Mouse (Mus musculus) erythroblast, adult 5-6 weeks (primary cell): ENCODE results near the gene Gen1. TPM values are rescaled to one million over a fixed set of nuclear protein-coding genes. Genes with fewer than 3 reads are reported as not detected.

Experiments used
- ATAC-seq: replicated peaks from 2 replicates; pipeline ENCODE4 v1.8.0; 2016; ENCODE audit warnings: moderate number of reproducible peaks, mild to moderate bottlenecking, moderate TSS enrichment, inconsistent platforms; ENCODE audit not compliant: poor library complexity, low FRiP score, severe bottlenecking
- total RNA-seq, 2 experiments: library from RNA; stranded (forward) in 1 of 2; stranded (reverse) in 1 of 2; fragments of 150-400 nt in 1 of 2; fragments of 200-764, 138-1000 nt in 1 of 2; gene quantifications; 2 replicates each; pipeline versions ENCODE4 v1.2.3 to v1.2.4; 2015 to 2017; ENCODE audit warnings: low replicate concordance in 2 of 2

Gen1 gene
- 16.5 and 17.9 TPM in 2 replicates for total RNA-seq (2015; ENCODE audit: low replicate concordance)
- total RNA-seq (2017; ENCODE audit: low replicate concordance), result 38.1 and 55.8 TPM in 2 replicates

GRCm38 (mm10) chr12:11265382-11266281 lies at the start of gene Gen1, which contains the start of gene Smc6:
TSS of gene Gen1 (minus strand) at chr12:11265801.
TSS of gene Smc6 (plus strand) at chr12:11265886.
- ATAC-seq, result peak; percentile 91

DNA sequence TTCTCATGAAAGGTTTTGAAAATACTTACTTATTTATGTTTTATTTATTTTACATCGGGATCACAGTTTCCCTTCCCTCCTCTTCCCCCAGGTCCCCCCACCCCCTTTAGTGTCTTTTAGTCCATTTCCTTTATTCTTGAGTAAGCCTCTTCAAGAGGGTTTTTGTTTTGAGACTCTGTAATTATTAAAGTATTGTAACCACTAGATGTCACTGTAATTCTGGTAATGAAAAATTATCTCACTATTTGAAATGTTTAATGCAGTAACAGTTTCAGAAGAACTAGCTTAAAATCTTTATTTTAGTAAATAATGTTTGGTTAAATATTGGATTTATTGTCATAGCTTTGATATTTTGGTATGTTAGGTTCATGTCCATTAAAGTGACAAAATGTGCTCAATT lies 48.2 kb upstream of the Gen1 start:
- ATAC-seq, result no peak

- no peak for ATAC-seq
These were observed 45.5 kb upstream of the Gen1 start for GRCm38 (mm10) chr12:11311106-11311505.

GRCm38 (mm10) chr12:11306753-11307645 lies 41.4 kb upstream of the Gen1 start:
- no peak for ATAC-seq

DNA sequence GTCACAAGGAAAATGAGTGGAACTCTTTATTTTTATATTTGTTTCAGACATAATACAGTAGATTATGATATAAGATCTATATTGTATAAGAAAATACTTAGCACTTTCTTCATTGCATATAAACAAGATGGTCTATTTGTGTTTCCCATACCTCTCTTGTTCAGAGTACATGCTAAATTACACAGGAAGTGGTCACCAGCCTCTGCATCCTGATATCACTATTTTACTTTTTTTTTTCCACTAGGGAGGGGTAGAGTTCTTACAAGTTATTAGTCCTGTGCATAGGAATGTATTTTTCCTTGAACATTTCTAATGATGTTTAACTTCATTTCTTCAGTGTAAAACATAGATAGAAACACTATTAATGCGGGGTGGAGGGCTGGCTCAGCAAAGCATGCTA lies 35.3 kb upstream of the Gen1 start:
- ATAC-seq, result no peak

DNA sequence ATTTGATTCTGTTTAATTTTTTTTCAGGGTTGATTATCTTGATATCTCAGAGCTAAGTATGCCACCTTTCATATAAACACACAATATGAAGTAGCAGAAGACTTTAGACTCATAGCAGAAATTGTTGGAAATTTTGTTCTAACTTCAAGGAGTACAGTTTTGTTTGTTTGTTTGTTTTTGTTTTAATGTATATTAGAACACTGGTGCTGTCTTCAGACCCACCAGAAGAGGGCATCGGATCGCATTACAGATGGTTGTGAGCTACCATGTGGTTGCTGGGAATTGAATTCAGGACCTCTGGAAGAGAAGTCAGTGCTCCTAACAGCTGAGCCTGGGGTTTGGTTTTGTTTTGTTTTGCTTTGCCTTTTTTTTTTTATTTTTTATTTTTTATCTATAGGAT lies 20.8 kb upstream of the Gen1 start:
- no peak for ATAC-seq

- ATAC-seq, result no peak
These were observed 16.0 kb upstream of the Gen1 start for GRCm38 (mm10) chr12:11281584-11281983.

- no peak for ATAC-seq
These were observed 14.3 kb upstream of the Gen1 start for GRCm38 (mm10) chr12:11279886-11280285.

DNA sequence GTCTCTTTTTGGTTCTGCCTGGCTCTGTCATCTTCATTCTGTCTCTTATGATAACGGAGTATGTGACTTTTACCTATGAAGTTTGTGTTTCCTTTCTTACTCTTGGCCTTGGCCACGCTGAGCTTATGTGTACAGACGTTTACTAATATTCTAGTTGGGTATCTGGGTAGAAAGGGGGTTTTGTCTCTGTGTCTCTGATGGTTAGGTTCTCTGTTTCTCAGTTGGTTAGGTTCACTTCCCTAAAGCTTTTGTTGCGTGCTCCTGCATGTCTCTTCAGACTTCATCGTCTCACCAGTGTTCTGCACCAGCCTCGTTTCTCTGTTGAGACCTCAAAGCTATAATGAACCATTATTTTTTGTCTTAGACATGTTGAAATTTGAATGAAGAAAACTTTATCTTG lies 11.6 kb upstream of the Gen1 start:
- ATAC-seq, result no peak

DNA sequence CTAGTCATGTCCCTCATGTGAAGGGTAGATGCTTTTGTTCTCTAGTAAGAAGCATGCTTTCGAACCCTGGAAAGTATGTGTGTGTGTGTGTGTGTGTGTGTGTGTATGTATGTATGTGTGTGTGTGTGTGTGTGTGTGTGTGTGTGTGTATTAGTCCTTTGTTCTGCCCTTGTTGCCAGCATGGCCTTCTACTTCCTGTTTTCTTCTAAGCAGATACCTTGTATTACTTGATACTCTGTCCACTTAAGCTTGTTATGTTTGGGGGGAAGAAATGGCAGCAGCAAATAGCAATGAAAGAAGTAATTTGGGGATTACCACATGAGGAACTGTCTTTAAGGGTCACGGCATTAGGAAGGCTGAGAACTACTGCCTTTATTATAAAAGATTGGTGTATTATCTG lies 11.0 kb upstream of the Gen1 start:
- ATAC-seq, result no peak

GRCm38 (mm10) chr12:11273185-11273584 lies 7.6 kb upstream of the Gen1 start:
- ATAC-seq, result no peak

- ATAC-seq, result no peak
These were observed 7.0 kb upstream of the Gen1 start for GRCm38 (mm10) chr12:11272568-11272967.

GRCm38 (mm10) chr12:11267030-11267429 lies 1.4 kb upstream of the Gen1 start:
- no peak for ATAC-seq

- peak; percentile 38; the same call in 1 of the 2 replicates for ATAC-seq
These were observed 833 bp upstream of the Gen1 start for GRCm38 (mm10) chr12:11266282-11266985.

GRCm38 (mm10) chr12:11264895-11265294 lies 706 bp downstream of the Gen1 start:
- ATAC-seq, result no peak

GRCm38 (mm10) chr12:11250322-11250721 lies 15.3 kb downstream of the Gen1 start:
- ATAC-seq, result no peak

DNA sequence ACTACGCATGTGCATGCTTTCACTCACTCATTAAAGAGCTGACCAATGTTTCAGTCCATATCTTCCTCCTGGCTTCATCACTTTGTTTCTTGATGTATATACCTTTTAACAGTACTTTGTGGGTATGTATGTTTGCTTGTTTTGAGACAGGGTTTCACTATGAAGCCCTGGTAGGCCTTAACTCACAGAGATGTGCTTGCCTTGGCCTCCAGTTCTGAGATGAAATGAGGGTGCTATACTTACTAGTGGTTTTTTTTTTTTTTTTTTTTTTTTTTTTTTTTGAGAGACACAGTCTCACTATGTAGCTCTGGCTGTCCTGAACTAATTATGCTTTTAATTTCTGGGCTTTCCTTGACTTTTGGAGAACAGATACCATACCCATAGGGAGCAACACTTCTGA lies 18.1 kb downstream of the Gen1 start:
- no peak for ATAC-seq

GRCm38 (mm10) chr12:11235996-11236395 lies 29.6 kb downstream of the Gen1 start:
- no peak for ATAC-seq

- no peak for ATAC-seq
These were observed 35.3 kb downstream of the Gen1 start for GRCm38 (mm10) chr12:11230267-11230666.
